Mouse (Mus musculus) lung, embryonic 16.5 days (tissue): ENCODE results near the gene Cybc1. TPM values are rescaled to one million over a fixed set of nuclear protein-coding genes. Genes with fewer than 3 reads are reported as not detected.
A peak's percentile ranks its signal among the peaks of the same experiment; 100 is the strongest.

ENCODE experiments used
- ATAC-seq: fragments of 200-750 bp; cut with Nextera tagmentation; 2 replicates; pipeline ENCODE4 v1.8.0; 2017; ENCODE audit warnings: low read depth, mild to moderate bottlenecking, moderate library complexity
- H3K27ac ChIP-seq: fragments of 300-500 bp; sonication (generic); 2 replicates; pipeline ENCODE4 v1.5.1; 2014; ENCODE audit warnings: mild to moderate bottlenecking, control low read depth, low read length
- H3K27me3 ChIP-seq: fragments of 300-500 bp; sonication (generic); 2 replicates; pipeline ENCODE4 v1.6.1; 2014; ENCODE audit warnings: low read depth, low read length, mixed read lengths; ENCODE audit not compliant: control insufficient read depth, insufficient read depth
- H3K36me3 ChIP-seq: fragments of 300-500 bp; sonication (generic); 2 replicates; pipeline ENCODE4 v1.6.1; 2014; ENCODE audit warnings: low read length; ENCODE audit not compliant: control insufficient read depth, insufficient read depth
- H3K4me1 ChIP-seq: fragments of 300-500 bp; sonication (generic); replicated peaks from 2 replicates; pipeline ENCODE4 v1.6.1; 2014; ENCODE audit warnings: low read length, mixed read lengths; ENCODE audit not compliant: control insufficient read depth, insufficient read depth
- H3K4me2 ChIP-seq: fragments of 300-500 bp; sonication (generic); 2 replicates; pipeline ENCODE4 v1.6.1; 2014; ENCODE audit warnings: low read depth, low read length, control low read depth
- H3K4me3 ChIP-seq: fragments of 300-500 bp; sonication (generic); 2 replicates; pipeline ENCODE4 v1.5.1; 2014; ENCODE audit warnings: mild to moderate bottlenecking, low read length, control low read depth
- H3K9ac ChIP-seq: fragments of 300-500 bp; sonication (generic); 2 replicates; pipeline ENCODE4 v1.6.1; 2014; ENCODE audit warnings: low read length, control low read depth
- H3K9me3 ChIP-seq: fragments of 300-500 bp; sonication (generic); 2 replicates; pipeline ENCODE4 v1.6.1; 2016; ENCODE audit warnings: low read length; ENCODE audit not compliant: control insufficient read depth
- WGBS: fragments of 180-500 bp; shearing (Covaris S2); extraction: QIAGEN DNeasy Blood & Tissue Kit; methylation state at CpG from one replicate; pipeline ENCODE4 v1.1.7; 2014; 5-methylcytosine and 5-hydroxymethylcytosine counted together
- polyA plus RNA-seq: library from polyadenylated mRNA; unstranded; fragments of >200 nt; fragmentation: Nextera tagmentation; extraction: Ambion mirVana; gene quantifications from 2 replicates; pipeline ENCODE4 v1.2.1, GENCODE M21; 2015

Cybc1 gene
- polyA plus RNA-seq, 1 experiment from 2014 or later = 37.4 TPM

GRCm38 (mm10) chr11:121237345-121238128, 8.4 kb upstream of the Cybc1 start:
- no peak for ATAC-seq
- Histone ChIP-seq H3K4me1 (peaks cover 15% of the 10 kb centered on the region), H3K27me3 (no peaks in the 10 kb centered on the region), H3K9ac (peak overlapping the region; percentile 90), H3K27ac (peak overlapping the region; percentile 96), H3K4me2 (peak overlapping the region; percentile 67), H3K9me3 (no peaks in the 10 kb centered on the region), H3K36me3 (peaks cover 13% of the 10 kb centered on the region), H3K4me3 (peak overlapping the region; percentile 89)
- WGBS = 2% methylated on average over 28 of the region's 28 CpGs

DNA sequence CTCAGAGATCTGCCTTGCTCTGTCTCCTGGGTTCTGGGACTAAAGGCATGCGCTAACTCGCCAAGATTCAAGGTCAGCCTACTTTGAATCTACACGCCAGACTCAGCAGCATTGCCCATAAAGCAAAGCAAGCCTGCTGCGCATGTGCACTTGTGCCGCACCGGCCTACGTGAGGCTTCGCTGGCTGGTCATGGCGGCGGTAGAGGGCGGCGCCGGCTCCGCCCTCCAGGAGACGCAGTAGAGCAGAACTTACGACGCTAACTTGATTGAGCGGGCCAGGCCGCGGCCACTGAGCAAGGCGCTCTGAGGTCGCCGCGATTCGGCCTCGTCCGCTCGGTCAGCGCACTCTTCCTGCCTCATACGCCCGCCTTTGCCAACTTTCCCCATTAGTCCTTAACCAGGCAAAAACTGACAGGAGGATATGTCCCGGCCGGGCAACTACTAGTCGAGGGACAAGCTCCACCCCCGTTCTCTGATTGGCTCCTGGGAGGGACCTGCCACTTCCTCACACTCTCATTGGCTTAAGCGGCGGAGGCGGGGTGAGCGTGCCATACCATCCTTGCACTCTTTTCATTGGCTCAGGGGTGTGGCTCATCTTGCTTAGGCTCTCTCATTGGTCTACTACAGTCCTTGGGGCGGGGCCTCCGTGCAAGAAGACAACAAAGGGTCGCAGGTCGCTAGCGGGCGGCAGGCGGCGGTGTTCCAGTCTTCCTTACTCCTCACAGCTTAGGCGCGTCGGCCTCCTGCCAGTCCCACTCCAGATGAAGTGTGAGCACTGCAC, 7.6 kb upstream of the Cybc1 start, which contains the start of gene Narf:
TSS of gene Narf (plus strand) at position 690 of the 781 bp plus-strand sequence.
- Histone ChIP-seq H3K4me2 (peak within 1 kb of the TSS; percentile 67), H3K9ac (peak within 1 kb of the TSS; percentile 91), H3K4me1 (peaks cover 15% of the 10 kb centered on the region), H3K9me3 (no peaks in the 10 kb centered on the region), H3K27ac (peak within 1 kb of the TSS; percentile 100), H3K4me3 (peak within 1 kb of the TSS; percentile 89), H3K27me3 (no peaks in the 10 kb centered on the region), H3K36me3 (peaks cover 9% of the 10 kb centered on the region; the same call in 1 of the 2 replicates)
- under 1% methylated on average over 50 of the region's 50 CpGs for WGBS
- ATAC-seq = peak; percentile 99

DNA sequence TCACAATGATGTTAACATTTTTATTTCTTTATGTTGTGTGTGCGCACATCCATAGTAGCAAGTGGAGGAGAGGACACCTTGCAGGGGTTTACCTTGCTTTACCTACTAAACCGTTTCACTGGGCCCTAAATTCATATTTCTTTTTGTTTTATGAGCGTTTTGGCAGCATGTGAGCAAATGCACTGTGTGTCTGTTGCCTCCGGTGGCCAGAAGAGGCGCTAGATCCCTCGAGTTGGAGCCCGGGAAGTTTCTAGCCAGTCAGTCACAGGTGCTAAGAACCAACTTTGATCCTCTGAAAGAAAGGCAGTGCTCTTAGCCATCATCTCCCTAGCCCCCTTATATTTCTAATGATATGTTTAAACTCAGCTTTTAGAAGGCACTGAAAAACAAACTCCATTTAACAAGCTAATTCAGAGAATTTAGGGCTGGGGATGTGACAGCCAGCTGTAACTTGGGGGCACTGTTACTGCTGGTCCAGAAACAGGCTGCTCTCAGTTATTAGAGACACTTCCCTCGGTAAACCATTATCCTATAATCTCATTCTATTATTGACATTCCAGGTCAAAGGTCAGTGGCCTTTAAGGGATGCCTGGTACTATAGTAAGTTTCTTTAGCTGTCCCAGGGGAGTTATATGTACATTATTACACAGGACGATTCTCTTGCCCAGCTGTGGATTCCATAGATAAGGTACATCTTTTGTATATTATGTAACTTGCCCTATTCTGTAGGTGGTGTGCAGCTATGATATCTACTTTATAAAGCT, 6.5 kb upstream of the Cybc1 start:
- Histone ChIP-seq H3K36me3 (peaks cover 8% of the 10 kb centered on the region; the same call in 1 of the 2 replicates), H3K9me3 (no peaks in the 10 kb centered on the region), H3K9ac (no peak overlapping the region), H3K4me1 (peaks cover 15% of the 10 kb centered on the region), H3K27ac (peak overlapping the region; percentile 100), H3K4me3 (no peak overlapping the region; the same call in 1 of the 2 replicates), H3K27me3 (no peaks in the 10 kb centered on the region), H3K4me2 (peak overlapping the region; percentile 66)
- ATAC-seq = no peak
- WGBS = 26% methylated on average over 9 of the region's 9 CpGs

GRCm38 (mm10) chr11:121232706-121233105, 3.6 kb upstream of the Cybc1 start:
- H3K36me3 ChIP-seq = no peaks in the 10 kb centered on the region
- no peak overlapping the region for H3K4me2 ChIP-seq
- H3K9me3 ChIP-seq = no peaks in the 10 kb centered on the region
- H3K4me1 ChIP-seq = peaks cover 18% of the 10 kb centered on the region
- no peak overlapping the region for H3K4me3 ChIP-seq
- no peaks in the 10 kb centered on the region for H3K27me3 ChIP-seq
- no peak for ATAC-seq
- no peak overlapping the region for H3K27ac ChIP-seq
- H3K9ac ChIP-seq = no peak overlapping the region
- 29% methylated on average over 4 of the region's 4 CpGs for WGBS

DNA sequence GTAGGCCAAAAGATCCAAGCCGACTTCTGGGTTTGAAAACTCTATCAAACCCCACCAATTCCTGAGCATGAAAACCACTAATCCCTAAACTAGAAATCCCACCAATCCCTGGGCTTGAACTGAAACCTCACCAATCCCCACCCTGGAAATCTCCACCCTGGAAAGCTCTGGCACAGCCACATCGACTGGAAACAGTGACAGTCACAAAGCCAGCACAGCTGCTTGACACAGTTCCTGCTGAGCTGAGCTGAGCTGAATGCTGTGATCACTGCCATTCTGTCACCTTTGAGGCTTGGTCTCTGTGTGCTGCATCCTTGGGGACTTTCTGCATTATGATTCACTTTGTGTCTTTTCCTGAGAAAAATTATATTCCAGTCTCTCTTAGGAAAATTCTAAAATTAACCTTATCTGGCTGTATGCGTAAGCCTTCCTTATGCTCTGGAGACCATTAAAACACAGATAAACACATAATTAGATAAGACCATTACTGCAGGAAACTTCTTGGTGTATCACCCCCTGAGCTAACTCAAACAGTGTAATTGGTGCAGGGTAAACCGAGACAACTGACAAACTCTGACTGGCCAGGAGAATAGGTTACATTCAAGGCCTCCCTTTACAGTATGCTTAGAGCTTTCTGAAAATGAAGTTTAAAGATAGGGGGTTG, 2.6 kb upstream of the Cybc1 start:
- no peak for ATAC-seq
- Histone ChIP-seq H3K9me3 (no peaks in the 10 kb centered on the region), H3K4me1 (peaks cover 20% of the 10 kb centered on the region), H3K4me3 (no peak overlapping the region), H3K27me3 (no peaks in the 10 kb centered on the region), H3K36me3 (no peaks in the 10 kb centered on the region), H3K4me2 (no peak overlapping the region), H3K27ac (no peak overlapping the region), H3K9ac (no peak overlapping the region)
- 46% methylated on average over 4 of the region's 4 CpGs for WGBS

- Histone ChIP-seq H3K9me3 (no peaks in the 10 kb centered on the region), H3K27me3 (no peaks in the 10 kb centered on the region), H3K4me2 (no peak overlapping the region), H3K9ac (no peak overlapping the region), H3K4me1 (peaks cover 18% of the 10 kb centered on the region), H3K4me3 (no peak overlapping the region), H3K36me3 (no peaks in the 10 kb centered on the region), H3K27ac (no peak overlapping the region)
- 71% methylated on average over 4 of the region's 4 CpGs for WGBS
- ATAC-seq = no peak
Measured at GRCm38 (mm10) chr11:121231191-121231590, 2.1 kb upstream of the Cybc1 start.

DNA sequence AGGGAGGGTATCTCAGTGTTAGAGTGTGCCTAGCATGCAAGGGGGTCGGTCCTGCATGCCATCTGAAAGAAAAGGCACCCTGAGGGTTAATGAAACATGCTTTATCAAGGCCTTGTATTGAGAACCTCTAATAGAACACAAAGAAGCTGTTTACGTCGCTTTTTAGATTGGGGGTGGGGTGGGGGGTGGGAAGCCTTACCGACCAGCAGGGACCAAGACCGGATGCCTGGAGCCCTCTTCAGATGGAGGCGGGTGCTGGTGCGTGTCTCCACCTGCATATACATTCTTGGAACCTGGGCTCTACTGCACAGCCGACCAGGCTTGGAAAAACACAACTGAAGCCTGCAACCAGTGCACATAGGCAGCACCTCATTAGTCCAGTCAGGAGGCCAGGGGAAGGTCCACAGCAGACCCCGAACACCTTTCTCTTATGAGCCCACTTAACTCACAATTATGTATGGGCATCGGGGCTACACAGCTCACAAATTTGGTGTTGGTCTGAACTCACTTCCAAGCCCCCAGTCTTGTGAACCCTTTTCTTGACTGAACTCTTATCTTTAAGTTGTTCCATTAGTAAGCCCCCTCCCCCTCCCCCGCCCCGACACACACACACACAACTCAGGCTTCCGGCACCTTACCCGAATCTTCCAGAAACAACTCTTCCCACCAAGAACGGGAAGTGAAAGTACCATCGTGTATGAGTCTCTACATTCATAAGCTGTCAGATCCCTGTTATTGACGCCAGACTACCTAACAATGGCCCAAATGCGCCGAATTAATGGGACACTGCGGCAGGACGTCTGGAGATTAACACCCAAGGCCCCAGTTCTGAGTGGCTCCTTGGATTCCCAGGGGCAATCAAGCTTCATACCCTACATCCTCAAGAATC, 749 bp downstream of the Cybc1 start:
- Histone ChIP-seq H3K27ac (peak overlapping the region; percentile 85), H3K36me3 (peaks cover 19% of the 10 kb centered on the region), H3K27me3 (no peaks in the 10 kb centered on the region), H3K4me3 (peak overlapping the region; percentile 78), H3K9ac (peak overlapping the region; percentile 74), H3K4me2 (peak overlapping the region; percentile 85), H3K9me3 (no peaks in the 10 kb centered on the region), H3K4me1 (peaks cover 14% of the 10 kb centered on the region)
- 12% methylated on average over 21 of the region's 21 CpGs for WGBS
- ATAC-seq = peak; percentile 1; the same call in 1 of the 2 replicates
